Comparison of ENCODE assay signal across 8 mouse cellular contexts in the genomic region with DNA sequence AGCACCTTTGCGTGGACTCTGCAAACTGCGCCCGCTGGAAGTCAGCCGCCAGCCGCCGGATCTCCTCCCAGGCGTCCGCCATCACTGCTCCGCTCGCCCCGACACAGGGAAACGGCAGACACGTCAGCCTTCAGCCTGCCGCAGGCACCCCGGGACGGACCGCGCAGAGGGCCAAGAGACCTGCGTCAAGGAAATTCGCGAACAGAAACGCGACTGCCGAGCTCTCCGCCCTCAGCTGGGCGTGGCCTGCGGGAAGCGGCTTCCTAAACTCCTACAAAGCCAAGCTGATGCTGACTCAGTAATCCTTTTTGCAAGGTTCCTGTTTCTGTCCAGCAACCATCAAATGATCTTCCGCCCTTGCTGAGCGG. TPM values are rescaled to one million over a fixed set of nuclear protein-coding genes. Genes with fewer than 3 reads are reported as not detected.
DNase-seq lines count a peak whose midpoint lies in the region; ATAC-seq and TF ChIP-seq lines count a peak whose summit lies in the region.

A gene (minus strand): TSS at position 151 of the 368 bp plus-strand sequence.

- no peak; the same call in 1 of the 2 replicates for TF ChIP-seq CTCF in lung, postnatal 0 days (IDR thresholded peaks at IDR 0.05)

- under 1% methylated on average over 30 of the region's 30 CpGs for WGBS in hindbrain, embryonic 10.5 days
- WGBS in lung, postnatal 0 days: under 1% methylated on average over 30 of the region's 30 CpGs

- peak within 1 kb of the TSS; percentile 99 for H3K27ac ChIP-seq in hindbrain, embryonic 10.5 days
- peak within 1 kb of the TSS; percentile 97 for H3K27ac ChIP-seq in lung, postnatal 0 days (ENCODE audit: low read length)

- H3K27me3 ChIP-seq in hindbrain, embryonic 10.5 days (ENCODE audit: insufficient read depth, poor library complexity, severe bottlenecking): no peaks in the 10 kb centered on the region
- no peaks in the 10 kb centered on the region for H3K27me3 ChIP-seq in lung, postnatal 0 days (replicated peaks; ENCODE audit: insufficient read depth, low read length)

- H3K9ac ChIP-seq in lung, postnatal 0 days (replicated peaks; ENCODE audit: low read depth): peak within 1 kb of the TSS; percentile 91

- no peaks in the 10 kb centered on the region for H3K9me3 ChIP-seq in hindbrain, embryonic 10.5 days
- H3K9me3 ChIP-seq in lung, postnatal 0 days (ENCODE audit: low read length): no peaks in the 10 kb centered on the region

- peaks cover 6% of the 10 kb centered on the region for H3K4me1 ChIP-seq in hindbrain, embryonic 10.5 days (replicated peaks)
- H3K4me1 ChIP-seq in lung, postnatal 0 days (ENCODE audit: insufficient read depth, low read depth, low read length): no peaks in the 10 kb centered on the region

- DNase-seq in MN1 (ENCODE audit: low spot score): peak; percentile 92
- DNase-seq in cerebellum, adult 9-10 months: peak; percentile 96
- DNase-seq in hindbrain, embryonic 10.5 days (ENCODE audit: low spot score): peak; percentile 96
- peak; percentile 95 for DNase-seq in layer of hippocampus, adult 9-11 months
- peak; percentile 96 for DNase-seq in lung, postnatal 0 days (ENCODE audit: low spot score)
- peak; percentile 96 for DNase-seq in ovary, postnatal 14 days (ENCODE audit: low spot score)
- peak; percentile 96 for DNase-seq in thymus, postnatal 14 days

- ATAC-seq in frontal cortex, adult (ENCODE audit: low TSS enrichment): peak; percentile 97
- ATAC-seq in lung, postnatal 0 days: peak; percentile 99

- peaks cover 29% of the 10 kb centered on the region for H3K36me3 ChIP-seq in hindbrain, embryonic 10.5 days
- 0 out of 2 replicates have a peak, but pooled peaks cover 3% of the 10 kb centered on the region for H3K36me3 ChIP-seq in lung, postnatal 0 days (ENCODE audit: insufficient read depth, low read length)

- H3K4me2 ChIP-seq in lung, postnatal 0 days (replicated peaks; ENCODE audit: low read depth, low read length): peak within 1 kb of the TSS; percentile 62

- H3K4me3 ChIP-seq in hindbrain, embryonic 10.5 days: peak within 1 kb of the TSS; percentile 85
- peak within 1 kb of the TSS; percentile 93 for H3K4me3 ChIP-seq in lung, postnatal 0 days (ENCODE audit: low read depth, low read length)

- no peak for TF ChIP-seq EP300 in lung, postnatal 0 days (IDR thresholded peaks at IDR 0.05)

RNA-seq across cellular contexts. Expression of the gene that starts here (rescaled TPM):
- polyA plus RNA-seq in hindbrain, embryonic 10.5 days (2016; fragmentation: Nextera tagmentation; extraction: Ambion mirVana): 33.0 and 37.3 TPM in 2 replicates
- 40.4 and 42.3 TPM in 2 replicates for polyA plus RNA-seq in lung, postnatal 0 days (2015; fragmentation: Nextera tagmentation; extraction: Ambion mirVana)

Comparison
In these comparisons a context has a peak if more than half of its experiments do, and no peak if none do; other contexts are left out.
1. Peak in every context shown above with its lines: DNase-seq, ATAC-seq, H3K4me3 ChIP-seq and H3K27ac ChIP-seq.